Mouse (Mus musculus) heart, embryonic 13.5 days (tissue): ENCODE results near the gene Pik3r1. TPM values are rescaled to one million over a fixed set of nuclear protein-coding genes. Genes with fewer than 3 reads are reported as not detected.

Experiments used
- ATAC-seq: fragments of 200-750 bp; cut with Nextera tagmentation; 2 replicates; pipeline ENCODE4 v1.8.0; 2017; ENCODE audit warnings: moderate TSS enrichment; ENCODE audit not compliant: insufficient number of reproducible peaks, low FRiP score, low TSS enrichment; ENCODE audit errors: extremely low read depth
- H3K27ac ChIP-seq: fragments of 300-500 bp; sonication (generic); replicated peaks from 2 replicates; pipeline ENCODE4 v1.5.1; 2015; ENCODE audit warnings: moderate library complexity, mild to moderate bottlenecking, inconsistent platforms
- H3K27me3 ChIP-seq: fragments of 300-500 bp; sonication (generic); replicated peaks from 2 replicates; pipeline ENCODE4 v1.6.1; 2015; ENCODE audit warnings: mild to moderate bottlenecking, inconsistent platforms
- H3K36me3 ChIP-seq: fragments of 300-500 bp; sonication (generic); 2 replicates; pipeline ENCODE4 v1.6.1; 2015; ENCODE audit warnings: mild to moderate bottlenecking, inconsistent platforms
- H3K4me1 ChIP-seq: fragments of 300-500 bp; sonication (generic); 2 replicates; pipeline ENCODE4 v1.6.1; 2015; ENCODE audit warnings: inconsistent platforms
- H3K4me2 ChIP-seq: fragments of 300-500 bp; sonication (generic); 2 replicates; pipeline ENCODE4 v1.6.1; 2015; ENCODE audit warnings: inconsistent platforms, mild to moderate bottlenecking, moderate library complexity
- H3K4me3 ChIP-seq: fragments of 300-500 bp; sonication (generic); 2 replicates; pipeline ENCODE4 v1.5.1; 2015; ENCODE audit warnings: moderate library complexity, mild to moderate bottlenecking, inconsistent platforms
- H3K9ac ChIP-seq: fragments of 300-500 bp; sonication (generic); 2 replicates; pipeline ENCODE4 v1.6.1; 2015; ENCODE audit warnings: inconsistent platforms, mild to moderate bottlenecking, moderate library complexity
- H3K9me3 ChIP-seq: fragments of 300-500 bp; sonication (generic); 2 replicates; pipeline ENCODE4 v1.6.1; 2016; ENCODE audit warnings: inconsistent platforms
- WGBS: fragments of 180-500 bp; shearing (Covaris S2); methylation state at CpG from one replicate; pipeline ENCODE4 v1.1.7; 2015; ENCODE audit warnings: mixed read lengths; 5-methylcytosine and 5-hydroxymethylcytosine counted together
- polyA plus RNA-seq: library from polyadenylated mRNA; unstranded; fragments of >200 nt; fragmentation: Nextera tagmentation; extraction: Ambion mirVana; gene quantifications from 2 replicates; pipeline ENCODE4 v1.2.1, GENCODE M21; 2015

The Pik3r1 gene
- polyA plus RNA-seq, 1 experiment from 2014 or later: 13.3 TPM

DNA sequence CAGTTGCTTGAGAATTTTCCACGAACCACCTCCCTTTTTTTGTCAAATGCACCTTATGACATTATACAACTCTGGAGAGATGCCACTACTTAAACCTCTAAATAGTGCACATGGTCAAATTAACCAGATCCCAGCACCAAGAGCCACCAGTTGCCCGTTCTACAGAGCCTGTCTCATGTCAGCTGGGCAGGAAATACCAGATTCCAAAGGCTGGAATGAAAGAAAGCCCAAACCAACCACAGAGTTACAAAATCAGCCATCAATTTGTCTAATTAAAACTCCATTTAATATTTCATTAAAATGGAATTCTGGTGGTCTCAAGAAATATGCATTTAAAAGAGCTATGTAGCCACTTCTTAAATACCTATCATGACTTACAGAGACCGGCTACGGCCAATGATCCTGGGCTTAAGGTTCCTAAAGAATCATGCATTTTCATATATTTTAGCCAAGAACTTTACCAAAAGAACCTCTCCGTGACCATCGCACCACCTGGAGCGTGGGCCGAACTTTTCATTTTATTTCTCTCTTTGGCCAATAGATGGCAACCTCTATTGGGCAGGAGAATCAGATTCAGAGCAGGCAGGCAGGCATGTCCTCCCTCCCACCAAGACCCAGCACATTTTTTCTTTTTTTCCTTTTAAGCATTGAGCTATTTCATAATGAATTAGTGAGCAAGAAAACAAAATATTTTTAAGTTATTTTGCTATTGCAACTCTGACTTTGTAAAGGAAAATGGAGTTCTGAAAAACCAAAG lies 32.5 kb downstream of the Pik3r1 start:
- peaks cover 58% of the 10 kb centered on the region for H3K4me1 ChIP-seq
- H3K27ac ChIP-seq: no peak overlapping the region
- H3K36me3 ChIP-seq: no peaks in the 10 kb centered on the region
- ATAC-seq: no peak
- no peak overlapping the region for H3K4me3 ChIP-seq
- H3K9ac ChIP-seq: no peak overlapping the region
- no peak overlapping the region for H3K4me2 ChIP-seq
- WGBS: 56% methylated on average over 8 of the region's 8 CpGs
- no peaks in the 10 kb centered on the region for H3K27me3 ChIP-seq
- no peaks in the 10 kb centered on the region for H3K9me3 ChIP-seq

DNA sequence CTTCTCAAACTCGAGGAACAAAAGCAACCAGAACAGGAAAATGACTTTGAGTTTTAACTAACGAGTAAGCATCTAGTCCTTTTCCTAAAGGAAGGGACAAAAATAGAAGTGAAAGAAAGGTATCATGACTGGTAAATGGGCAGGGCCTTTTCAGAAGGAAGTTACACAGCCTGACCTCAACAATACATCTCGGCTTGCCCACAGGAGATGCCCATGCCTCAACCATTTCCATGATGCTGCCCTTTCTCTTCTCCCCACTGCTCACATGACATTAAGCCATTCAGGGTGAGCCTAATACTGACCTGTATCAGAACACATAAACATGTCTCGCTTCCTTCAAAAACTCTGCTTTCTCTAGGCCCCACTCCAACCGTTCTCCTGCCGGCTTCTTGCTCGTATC lies 33.8 kb downstream of the Pik3r1 start:
- 83% methylated on average over 7 of the region's 7 CpGs for WGBS

DNA sequence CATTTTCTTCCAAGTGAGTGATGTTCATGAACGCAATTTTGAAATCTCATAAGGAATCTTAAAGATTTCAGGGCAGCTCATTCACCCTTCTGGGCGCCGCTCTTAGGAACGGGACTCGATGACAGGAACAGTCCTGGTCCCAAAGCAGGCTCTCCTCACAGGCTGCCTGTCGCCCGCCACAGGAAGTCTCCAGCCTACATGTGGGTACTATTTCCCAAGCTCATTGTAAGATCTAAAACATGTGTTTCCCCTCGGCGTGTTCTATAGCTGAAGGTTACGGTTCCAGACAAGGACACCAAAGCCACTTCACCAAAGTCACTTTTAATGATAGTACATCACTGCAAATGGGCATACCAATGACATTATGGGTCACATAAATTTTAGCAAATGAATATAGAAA lies 35.3 kb downstream of the Pik3r1 start:
- WGBS: 70% methylated on average over 10 of the region's 10 CpGs
- Histone ChIP-seq H3K4me3 (no peak overlapping the region), H3K27me3 (no peaks in the 10 kb centered on the region), H3K9me3 (no peaks in the 10 kb centered on the region), H3K4me2 (no peak overlapping the region), H3K4me1 (peaks cover 55% of the 10 kb centered on the region), H3K9ac (no peak overlapping the region), H3K36me3 (no peaks in the 10 kb centered on the region), H3K27ac (no peak overlapping the region)
- no peak for ATAC-seq

More for the DNA sequence above, 33.8 kb downstream of the Pik3r1 start:
- Histone ChIP-seq H3K4me3 (no peak overlapping the region), H3K36me3 (no peaks in the 10 kb centered on the region), H3K9ac (no peak overlapping the region), H3K9me3 (no peaks in the 10 kb centered on the region), H3K27ac (no peak overlapping the region), H3K27me3 (no peaks in the 10 kb centered on the region), H3K4me1 (peaks cover 60% of the 10 kb centered on the region), H3K4me2 (no peak overlapping the region)
- ATAC-seq: no peak

DNA sequence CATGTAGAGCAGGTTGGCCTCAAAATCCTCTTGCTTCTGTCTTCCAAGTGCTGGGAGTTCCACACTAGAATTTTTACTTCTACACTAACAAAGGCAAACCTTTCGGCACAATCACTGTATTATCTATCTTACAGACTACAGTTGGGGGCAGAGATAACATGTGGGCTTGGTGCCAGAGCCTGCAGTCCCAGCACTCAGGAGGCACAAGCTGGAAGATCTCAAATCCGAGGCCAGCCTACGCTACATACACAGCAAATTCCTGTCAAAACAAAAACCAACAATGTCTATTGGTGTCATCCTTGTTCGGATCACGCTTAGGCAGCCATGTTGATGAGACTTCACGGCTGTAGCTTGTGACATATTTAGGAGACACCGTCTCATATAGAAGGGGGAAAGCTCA lies 36.2 kb downstream of the Pik3r1 start:
- Histone ChIP-seq H3K9me3 (no peaks in the 10 kb centered on the region), H3K9ac (no peak overlapping the region), H3K4me3 (no peak overlapping the region), H3K27me3 (no peaks in the 10 kb centered on the region), H3K36me3 (no peaks in the 10 kb centered on the region), H3K27ac (no peak overlapping the region), H3K4me2 (no peak overlapping the region), H3K4me1 (peaks cover 53% of the 10 kb centered on the region)
- no peak for ATAC-seq
- WGBS: 61% methylated on average over 7 of the region's 7 CpGs

DNA sequence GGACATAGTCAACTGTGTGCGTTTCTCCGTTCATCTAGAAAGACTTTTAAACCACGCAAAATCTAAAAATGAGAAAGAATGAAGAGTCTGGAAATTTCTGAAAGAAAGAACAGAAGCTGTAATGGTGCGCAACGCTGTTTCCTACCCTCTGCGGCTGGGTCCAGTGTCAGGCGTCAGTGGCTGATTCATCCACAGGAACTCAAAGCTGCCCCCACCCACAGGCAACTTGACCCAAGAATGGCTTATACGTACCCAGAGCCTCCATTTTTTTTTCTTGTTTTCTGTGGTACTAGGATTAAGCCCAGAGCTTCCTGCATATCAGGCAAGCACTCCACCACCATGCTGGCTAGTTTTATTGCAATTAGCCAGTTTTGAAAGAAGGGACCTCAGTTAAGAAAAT lies 37.7 kb downstream of the Pik3r1 start:
- Histone ChIP-seq H3K36me3 (no peaks in the 10 kb centered on the region), H3K4me2 (no peak overlapping the region), H3K4me3 (no peak overlapping the region), H3K9me3 (no peaks in the 10 kb centered on the region), H3K9ac (no peak overlapping the region), H3K4me1 (peaks cover 44% of the 10 kb centered on the region), H3K27me3 (no peaks in the 10 kb centered on the region), H3K27ac (no peak overlapping the region)
- no peak for ATAC-seq
- 81% methylated on average over 8 of the region's 8 CpGs for WGBS

DNA sequence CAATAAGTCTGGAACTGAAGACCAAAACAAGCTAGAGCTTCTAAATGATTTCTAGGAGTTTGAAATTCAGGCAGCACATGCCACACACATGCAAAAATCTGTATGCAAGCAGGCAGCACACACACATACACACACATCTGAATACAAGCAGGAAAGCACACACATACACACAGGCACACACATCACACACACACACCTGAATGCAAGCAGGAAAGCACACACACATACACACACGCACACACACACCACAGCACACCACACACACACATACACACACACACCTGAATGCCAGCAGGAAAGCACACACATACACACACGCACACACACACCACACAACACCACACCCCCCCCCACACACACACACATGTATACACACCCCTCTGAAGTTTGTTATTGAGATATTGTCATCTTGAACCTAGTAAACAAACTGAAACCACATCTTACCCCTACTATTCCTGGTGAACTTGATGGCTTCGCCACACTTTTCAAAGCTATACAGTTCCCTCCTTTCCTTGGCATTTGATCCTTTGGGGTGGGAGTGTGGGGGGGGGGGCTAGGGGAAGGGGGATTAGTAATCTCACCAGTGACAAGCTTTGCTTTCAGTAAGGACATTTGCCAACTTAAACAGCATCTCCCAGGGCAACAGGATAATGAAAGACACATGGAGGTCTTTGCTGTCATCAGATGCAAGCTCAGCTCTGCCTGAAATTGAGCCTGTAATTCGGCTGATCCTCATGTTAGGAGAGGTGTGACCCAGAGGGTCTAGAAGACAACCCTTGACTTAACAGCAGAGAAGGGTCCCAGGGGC lies 38.6 kb downstream of the Pik3r1 start:
- H3K27ac ChIP-seq: no peak overlapping the region
- no peaks in the 10 kb centered on the region for H3K9me3 ChIP-seq
- H3K27me3 ChIP-seq: no peaks in the 10 kb centered on the region
- ATAC-seq: no peak
- H3K9ac ChIP-seq: no peak overlapping the region
- H3K4me1 ChIP-seq: peaks cover 41% of the 10 kb centered on the region
- 66% methylated on average over 4 of the region's 4 CpGs for WGBS
- no peak overlapping the region for H3K4me2 ChIP-seq
- H3K36me3 ChIP-seq: no peaks in the 10 kb centered on the region
- H3K4me3 ChIP-seq: no peak overlapping the region

DNA sequence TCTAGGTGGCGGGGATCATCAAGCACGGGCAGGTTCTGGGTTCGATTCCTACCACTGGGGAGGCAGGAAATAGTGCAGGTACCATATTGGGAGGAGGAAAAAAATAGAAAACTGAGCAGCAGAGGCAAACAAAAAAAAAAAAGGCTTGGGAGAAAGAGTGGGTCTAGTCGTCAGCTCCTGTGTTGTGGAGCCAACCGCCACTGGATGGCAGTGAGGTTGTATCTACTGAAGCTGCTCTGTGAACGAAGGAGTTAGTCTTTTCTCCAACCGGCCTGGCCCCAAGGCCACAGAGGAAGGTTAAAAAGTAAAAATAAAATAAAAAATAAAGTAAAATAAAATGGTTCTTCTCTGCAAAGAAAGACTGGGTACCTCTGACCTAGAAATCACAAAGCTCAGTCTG lies 39.2 kb downstream of the Pik3r1 start:
- no peak overlapping the region for H3K9ac ChIP-seq
- H3K4me1 ChIP-seq: peaks cover 38% of the 10 kb centered on the region
- 61% methylated on average over 7 of the region's 7 CpGs for WGBS
- ATAC-seq: no peak
- no peak overlapping the region for H3K27ac ChIP-seq
- H3K4me3 ChIP-seq: no peak overlapping the region
- no peaks in the 10 kb centered on the region for H3K9me3 ChIP-seq
- H3K27me3 ChIP-seq: no peaks in the 10 kb centered on the region
- H3K36me3 ChIP-seq: no peaks in the 10 kb centered on the region
- no peak overlapping the region for H3K4me2 ChIP-seq

DNA sequence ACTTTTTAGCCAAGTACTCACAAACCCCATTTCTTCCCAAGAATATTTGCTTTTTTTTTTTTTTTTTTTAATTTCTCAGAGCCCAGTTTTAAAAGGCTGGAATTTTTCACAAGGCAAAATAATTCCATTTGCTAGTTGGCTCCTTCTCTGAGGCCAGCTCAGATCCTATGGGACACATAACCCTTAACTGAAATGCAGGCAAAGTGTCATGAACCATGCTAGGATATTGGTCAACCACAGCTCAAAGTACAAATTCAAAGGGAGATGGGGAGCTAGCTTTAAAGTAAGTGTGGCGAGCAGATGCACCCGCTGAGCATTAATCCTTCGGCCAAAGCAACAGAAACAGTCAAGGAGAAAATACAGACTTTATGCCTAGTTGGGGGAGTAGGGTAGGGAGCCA lies 39.7 kb downstream of the Pik3r1 start:
- Histone ChIP-seq H3K4me3 (no peak overlapping the region), H3K4me1 (peaks cover 36% of the 10 kb centered on the region), H3K4me2 (no peak overlapping the region), H3K9ac (no peak overlapping the region), H3K27me3 (no peaks in the 10 kb centered on the region), H3K27ac (no peak overlapping the region), H3K36me3 (no peaks in the 10 kb centered on the region), H3K9me3 (no peaks in the 10 kb centered on the region)
- ATAC-seq: no peak
- 94% methylated on average over 3 of the region's 3 CpGs for WGBS

DNA sequence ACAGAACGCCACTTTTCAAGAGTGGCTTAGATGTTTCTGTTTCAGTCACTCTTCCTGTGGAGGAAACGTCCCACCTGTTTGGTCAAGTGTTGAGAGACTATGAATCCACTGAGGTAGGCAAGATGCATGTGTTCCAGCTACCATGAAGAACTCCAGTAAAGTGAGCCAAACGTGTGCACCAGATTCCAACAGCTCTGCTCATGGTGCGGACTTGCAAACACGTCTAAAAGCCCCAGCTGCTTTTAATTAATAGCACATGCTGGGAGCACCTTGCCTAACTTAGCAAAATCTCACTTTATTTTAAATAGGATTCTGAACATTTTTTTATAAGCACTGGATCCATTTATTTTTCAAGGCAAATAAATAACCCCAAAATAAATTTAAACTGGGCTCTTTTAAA lies 40.2 kb downstream of the Pik3r1 start:
- WGBS: 72% methylated on average over 5 of the region's 5 CpGs
- H3K36me3 ChIP-seq: no peaks in the 10 kb centered on the region
- no peak for ATAC-seq
- no peak overlapping the region for H3K4me2 ChIP-seq
- no peak overlapping the region for H3K9ac ChIP-seq
- no peaks in the 10 kb centered on the region for H3K9me3 ChIP-seq
- peaks cover 31% of the 10 kb centered on the region for H3K4me1 ChIP-seq
- H3K4me3 ChIP-seq: no peak overlapping the region
- H3K27me3 ChIP-seq: no peaks in the 10 kb centered on the region
- no peak overlapping the region for H3K27ac ChIP-seq

DNA sequence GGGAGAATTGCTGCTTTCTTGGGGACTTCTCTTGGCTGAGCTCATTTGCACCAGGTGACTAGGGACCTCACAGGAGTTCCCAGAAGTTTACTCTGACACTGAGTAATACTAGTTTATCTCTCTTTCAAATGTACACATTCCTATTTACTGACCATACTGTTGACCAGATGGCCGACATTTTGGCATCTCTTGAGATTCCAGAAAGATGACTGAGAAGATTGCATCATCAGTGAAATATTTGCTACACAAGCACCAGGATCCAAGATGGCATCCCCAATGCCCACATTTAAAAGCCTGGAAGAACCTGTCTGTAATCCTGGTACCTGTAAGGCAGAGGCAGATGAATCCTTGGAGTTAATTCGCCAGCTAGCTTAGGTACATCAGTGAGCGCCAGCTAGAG lies 41.1 kb downstream of the Pik3r1 start:
- Histone ChIP-seq H3K27me3 (no peaks in the 10 kb centered on the region), H3K4me1 (peaks cover 26% of the 10 kb centered on the region), H3K36me3 (no peaks in the 10 kb centered on the region), H3K9ac (no peak overlapping the region), H3K4me2 (no peak overlapping the region), H3K4me3 (no peak overlapping the region), H3K9me3 (no peaks in the 10 kb centered on the region), H3K27ac (no peak overlapping the region)
- 81% methylated on average over 3 of the region's 3 CpGs for WGBS
- no peak for ATAC-seq

DNA sequence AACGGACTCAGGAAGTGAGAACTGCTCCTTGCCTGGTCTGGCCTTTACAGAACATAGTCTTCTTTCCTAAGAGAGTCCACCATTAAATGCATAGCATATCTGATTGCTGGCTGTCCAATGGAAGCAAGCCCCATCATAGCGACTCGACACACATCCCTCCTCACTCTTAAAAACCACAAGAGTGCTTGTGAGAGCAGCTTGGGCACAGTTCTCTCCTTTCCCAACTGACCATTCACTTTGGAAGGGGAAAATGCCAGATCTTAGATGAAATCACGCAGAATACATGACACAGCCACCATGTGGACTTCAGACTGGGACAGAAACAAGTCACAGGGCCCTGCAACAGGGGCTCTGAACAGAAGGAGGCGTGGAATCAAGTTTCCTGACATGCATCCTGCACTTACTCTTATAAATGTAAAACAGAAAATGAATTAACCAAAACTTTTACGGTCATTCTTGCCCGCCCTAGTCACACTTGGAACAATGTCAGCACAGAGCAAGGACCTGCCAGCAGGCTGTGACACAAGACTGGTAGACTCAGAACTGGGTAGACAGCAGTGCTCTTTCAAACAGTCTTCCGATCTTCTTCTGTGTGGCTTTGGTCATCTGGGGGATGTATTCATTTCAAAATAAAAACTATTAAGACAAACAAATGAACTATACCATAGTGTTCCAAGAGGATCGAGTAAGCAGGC lies 46.0 kb downstream of the Pik3r1 start:
- H3K27ac ChIP-seq: no peak overlapping the region
- no peaks in the 10 kb centered on the region for H3K36me3 ChIP-seq
- no peaks in the 10 kb centered on the region for H3K9me3 ChIP-seq
- peaks cover 35% of the 10 kb centered on the region for H3K4me1 ChIP-seq
- no peak overlapping the region for H3K9ac ChIP-seq
- WGBS: 87% methylated on average over 9 of the region's 9 CpGs
- H3K4me2 ChIP-seq: no peak overlapping the region
- no peak overlapping the region for H3K4me3 ChIP-seq
- ATAC-seq: no peak
- no peaks in the 10 kb centered on the region for H3K27me3 ChIP-seq
